Mouse (Mus musculus) forebrain, embryonic 14.5 days (tissue): Measurements from ENCODE around the gene Lemd2. TPM values are rescaled to one million over a fixed set of nuclear protein-coding genes. Genes with fewer than 3 reads are reported as not detected.

Experiments
- ATAC-seq: fragments of 200-750 bp; cut with Nextera tagmentation; 2 replicates; pipeline ENCODE4 v1.8.0; 2017; ENCODE audit warnings: mild to moderate bottlenecking, moderate library complexity
- DNase-seq: peaks from one replicate; pipeline ENCODE4 v3.0.0-alpha.2; 2015; ENCODE audit warnings: low spot score
- H3K27ac ChIP-seq: fragments of 300-500 bp; sonication (generic); 2 replicates; pipeline ENCODE4 v1.5.1; 2014; ENCODE audit warnings: low read depth, mild to moderate bottlenecking, control low read depth, low read length, moderate library complexity
- H3K27me3 ChIP-seq: fragments of 300-500 bp; sonication (generic); replicated peaks from 2 replicates; pipeline ENCODE4 v1.6.1; 2014; ENCODE audit warnings: low read length, control low read depth, mixed read lengths; ENCODE audit not compliant: control insufficient read depth, insufficient read depth
- H3K36me3 ChIP-seq: fragments of 300-500 bp; sonication (generic); 2 replicates; pipeline ENCODE4 v1.6.1; 2014; ENCODE audit warnings: low read length, control low read depth; ENCODE audit not compliant: control insufficient read depth, insufficient read depth
- H3K4me1 ChIP-seq: fragments of 300-500 bp; sonication (generic); 2 replicates; pipeline ENCODE4 v1.6.1; 2014; ENCODE audit warnings: antibody characterized with exemption, low read length, control low read depth; ENCODE audit not compliant: control insufficient read depth, insufficient read depth
- H3K4me2 ChIP-seq: fragments of 300-500 bp; sonication (generic); 2 replicates; pipeline ENCODE4 v1.6.1; 2014; ENCODE audit warnings: mild to moderate bottlenecking, control low read depth, low read length
- H3K4me3 ChIP-seq: fragments of 300-500 bp; sonication (generic); 2 replicates; pipeline ENCODE4 v1.5.1; 2014; ENCODE audit warnings: low read depth, low read length, control low read depth
- H3K9ac ChIP-seq: fragments of 300-500 bp; sonication (generic); 2 replicates; pipeline ENCODE4 v1.6.1; 2014; ENCODE audit warnings: mild to moderate bottlenecking, low read length, control low read depth, moderate library complexity
- H3K9me3 ChIP-seq: fragments of 300-500 bp; sonication (generic); replicated peaks from 2 replicates; pipeline ENCODE4 v1.6.1; 2016; ENCODE audit warnings: low read length, control low read depth, mixed read lengths; ENCODE audit not compliant: control insufficient read depth
- WGBS: fragments of 180-500 bp; shearing (Covaris S2); extraction: QIAGEN DNeasy Blood & Tissue Kit; methylation state at CpG from one replicate; pipeline ENCODE4 v1.1.7; 2014; 5-methylcytosine and 5-hydroxymethylcytosine counted together
- polyA plus RNA-seq: library from polyadenylated mRNA; unstranded; fragments of >200 nt; fragmentation: Nextera tagmentation; extraction: Ambion mirVana; gene quantifications from 2 replicates; pipeline ENCODE4 v1.2.1, GENCODE M21; 2014

The Lemd2 gene
- polyA plus RNA-seq, 1 experiment from 2014 or later, result 11.3 TPM

GRCm38 (mm10) chr17:27212768-27213525 is 8.7 kb upstream of the Lemd2 start:
- H3K27ac ChIP-seq, result no peak overlapping the region
- H3K4me2 ChIP-seq, result no peak overlapping the region
- peak; percentile 71 for DNase-seq
- no peaks in the 10 kb centered on the region for H3K9me3 ChIP-seq
- H3K27me3 ChIP-seq, result no peaks in the 10 kb centered on the region
- no peaks in the 10 kb centered on the region for H3K4me1 ChIP-seq
- no peak overlapping the region for H3K4me3 ChIP-seq
- H3K9ac ChIP-seq, result no peak overlapping the region
- peak; percentile 73 for ATAC-seq
- 3% methylated on average over 11 of the region's 11 CpGs for WGBS
- H3K36me3 ChIP-seq, result no peaks in the 10 kb centered on the region

DNA sequence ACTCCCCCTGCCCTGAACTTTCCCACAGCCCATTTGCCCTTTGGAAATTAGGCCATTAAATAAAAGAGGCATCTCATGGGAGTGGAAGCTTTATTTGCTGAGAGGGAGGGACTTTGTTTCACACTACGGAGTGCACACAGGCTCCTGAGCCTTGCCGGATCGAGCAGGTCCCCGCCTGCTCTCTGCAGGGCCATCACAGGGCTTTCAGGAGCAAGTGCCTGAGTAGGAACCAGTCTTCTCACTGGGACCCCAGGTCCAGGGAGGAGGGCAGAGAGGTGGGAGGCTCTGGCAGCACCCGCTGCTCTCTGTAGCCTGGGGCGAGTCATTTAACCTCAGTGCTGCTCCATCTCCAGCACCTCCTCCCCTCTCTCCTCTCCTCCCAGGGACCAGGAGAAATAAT is 7.7 kb upstream of the Lemd2 start:
- no peaks in the 10 kb centered on the region for H3K9me3 ChIP-seq
- no peak overlapping the region for H3K4me3 ChIP-seq
- WGBS, result 27% methylated on average over 6 of the region's 6 CpGs
- H3K4me1 ChIP-seq, result no peaks in the 10 kb centered on the region
- no peak overlapping the region for H3K4me2 ChIP-seq
- H3K36me3 ChIP-seq, result no peaks in the 10 kb centered on the region
- no peak overlapping the region for H3K27ac ChIP-seq
- no peak overlapping the region for H3K9ac ChIP-seq
- no peaks in the 10 kb centered on the region for H3K27me3 ChIP-seq
- ATAC-seq (no peak), DNase-seq (no peak)

DNA sequence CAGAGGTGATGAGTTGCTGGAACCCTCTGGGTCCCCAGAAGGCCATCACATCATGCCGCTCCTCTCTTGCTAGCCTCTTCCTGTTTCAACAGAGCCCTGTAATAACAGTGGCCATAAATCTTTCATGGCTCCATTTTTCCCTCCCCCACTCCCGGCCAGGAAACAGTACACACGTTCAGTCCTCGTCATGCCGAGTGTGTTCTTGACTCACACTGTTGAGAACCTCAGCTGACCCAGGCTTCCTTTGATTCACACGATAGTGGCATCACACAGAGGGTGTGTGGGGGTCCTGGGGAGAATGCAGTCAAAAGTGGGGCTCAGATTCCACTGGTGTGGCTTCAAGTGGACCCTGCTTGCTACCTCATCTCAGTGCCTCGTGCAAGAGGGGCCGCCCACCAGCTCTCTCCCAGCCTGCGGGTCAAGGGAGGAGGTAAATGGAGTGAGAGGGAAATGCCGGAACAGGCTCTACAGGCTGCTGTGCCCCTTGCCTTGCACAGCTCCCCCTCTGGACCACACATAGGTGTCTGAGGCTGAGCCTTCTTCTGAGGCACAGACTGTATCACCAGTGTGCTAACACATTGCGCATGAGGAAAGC is 2.9 kb upstream of the Lemd2 start:
- Histone ChIP-seq H3K4me3 (no peak overlapping the region), H3K27me3 (no peaks in the 10 kb centered on the region), H3K4me1 (peaks cover 8% of the 10 kb centered on the region; the same call in 1 of the 2 replicates), H3K9me3 (no peaks in the 10 kb centered on the region), H3K4me2 (no peak overlapping the region), H3K27ac (no peak overlapping the region), H3K9ac (no peak overlapping the region), H3K36me3 (peaks cover 3% of the 10 kb centered on the region; the same call in 1 of the 2 replicates)
- no peak for ATAC-seq
- DNase-seq, result no peak
- 79% methylated on average over 11 of the region's 11 CpGs for WGBS

- Histone ChIP-seq H3K27me3 (no peaks in the 10 kb centered on the region), H3K4me1 (peaks cover 8% of the 10 kb centered on the region; the same call in 1 of the 2 replicates), H3K9me3 (no peaks in the 10 kb centered on the region), H3K36me3 (peaks cover 37% of the 10 kb centered on the region), H3K9ac (peak overlapping the region; percentile 98), H3K4me3 (peak overlapping the region; percentile 87), H3K4me2 (peak overlapping the region; percentile 88), H3K27ac (peak overlapping the region; percentile 96)
- under 1% methylated on average over 70 of the region's 74 CpGs for WGBS
- ATAC-seq (peak; percentile 65), DNase-seq (no peak)
Measured at GRCm38 (mm10) chr17:27203358-27204074, 753 bp downstream of the Lemd2 start.

GRCm38 (mm10) chr17:27202919-27203357 is 1.3 kb downstream of the Lemd2 start:
- Histone ChIP-seq H3K9me3 (no peaks in the 10 kb centered on the region), H3K4me1 (peaks cover 8% of the 10 kb centered on the region; the same call in 1 of the 2 replicates), H3K36me3 (peaks cover 40% of the 10 kb centered on the region), H3K27me3 (no peaks in the 10 kb centered on the region), H3K9ac (peak overlapping the region; percentile 98), H3K4me2 (peak overlapping the region; percentile 88), H3K4me3 (peak overlapping the region; percentile 87), H3K27ac (peak overlapping the region; percentile 96; the same call in 1 of the 2 replicates)
- DNase-seq (no peak), ATAC-seq (no peak)
- WGBS, result 44% methylated on average over 13 of the region's 14 CpGs

DNA sequence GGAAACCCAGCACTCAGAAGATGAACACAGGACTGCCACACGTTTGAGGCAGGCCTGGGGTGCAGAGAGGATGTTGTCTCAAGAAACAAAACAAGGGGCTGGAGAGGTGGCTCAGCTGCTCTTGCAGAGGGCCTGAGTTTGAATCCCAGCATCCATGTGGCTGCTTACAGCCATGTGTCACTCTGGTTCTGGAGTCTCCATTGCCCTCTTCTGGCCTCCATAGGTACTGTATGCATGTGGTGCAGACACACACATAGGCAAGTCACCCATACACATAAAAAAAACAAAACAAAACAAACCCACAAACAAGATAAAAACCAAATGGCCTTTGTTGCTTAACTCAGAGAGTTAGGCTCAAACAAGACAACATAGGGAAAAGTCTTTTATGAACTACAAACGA is 2.3 kb downstream of the Lemd2 start:
- peaks cover 45% of the 10 kb centered on the region for H3K36me3 ChIP-seq
- H3K4me2 ChIP-seq, result no peak overlapping the region
- H3K9me3 ChIP-seq, result no peaks in the 10 kb centered on the region
- H3K27ac ChIP-seq, result no peak overlapping the region
- DNase-seq (no peak), ATAC-seq (no peak)
- peaks cover 8% of the 10 kb centered on the region; the same call in 1 of the 2 replicates for H3K4me1 ChIP-seq
- no peak overlapping the region for H3K4me3 ChIP-seq
- 89% methylated on average over 2 of the region's 2 CpGs for WGBS
- no peaks in the 10 kb centered on the region for H3K27me3 ChIP-seq
- H3K9ac ChIP-seq, result no peak overlapping the region

DNA sequence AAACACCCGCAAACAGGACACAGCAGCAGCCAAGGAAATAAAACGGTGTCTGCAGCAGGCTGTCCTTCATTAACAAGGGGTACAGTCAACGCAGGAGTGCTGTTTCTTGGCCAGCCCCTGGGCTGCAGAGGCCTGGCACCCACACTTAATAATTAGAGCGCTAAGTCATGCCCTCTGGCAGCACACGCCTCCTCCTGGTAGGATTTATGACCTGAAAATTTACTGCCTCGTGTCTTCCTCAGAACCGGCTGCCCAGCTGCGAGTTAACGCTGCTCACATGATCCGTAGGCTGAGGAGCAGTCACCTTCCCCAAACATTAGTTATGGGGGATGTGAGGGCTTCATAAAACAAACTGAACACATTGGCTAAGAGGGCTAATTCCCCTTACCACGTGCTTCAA is 3.5 kb downstream of the Lemd2 start:
- Histone ChIP-seq H3K4me2 (no peak overlapping the region), H3K9me3 (no peaks in the 10 kb centered on the region), H3K27me3 (no peaks in the 10 kb centered on the region), H3K4me1 (peaks cover 8% of the 10 kb centered on the region; the same call in 1 of the 2 replicates), H3K4me3 (no peak overlapping the region), H3K27ac (no peak overlapping the region), H3K9ac (no peak overlapping the region), H3K36me3 (peaks cover 55% of the 10 kb centered on the region)
- ATAC-seq (no peak), DNase-seq (no peak)
- WGBS, result 83% methylated on average over 11 of the region's 11 CpGs

- Histone ChIP-seq H3K4me2 (no peak overlapping the region), H3K27ac (no peak overlapping the region), H3K9ac (no peak overlapping the region), H3K9me3 (no peaks in the 10 kb centered on the region), H3K4me3 (no peak overlapping the region), H3K27me3 (no peaks in the 10 kb centered on the region), H3K4me1 (peaks cover 7% of the 10 kb centered on the region; the same call in 1 of the 2 replicates), H3K36me3 (peaks cover 65% of the 10 kb centered on the region)
- WGBS, result 77% methylated on average over 7 of the region's 7 CpGs
- no peak for DNase-seq
- ATAC-seq, result no peak
Measured at GRCm38 (mm10) chr17:27199864-27200263, 4.4 kb downstream of the Lemd2 start.
